In the genomic region with DNA sequence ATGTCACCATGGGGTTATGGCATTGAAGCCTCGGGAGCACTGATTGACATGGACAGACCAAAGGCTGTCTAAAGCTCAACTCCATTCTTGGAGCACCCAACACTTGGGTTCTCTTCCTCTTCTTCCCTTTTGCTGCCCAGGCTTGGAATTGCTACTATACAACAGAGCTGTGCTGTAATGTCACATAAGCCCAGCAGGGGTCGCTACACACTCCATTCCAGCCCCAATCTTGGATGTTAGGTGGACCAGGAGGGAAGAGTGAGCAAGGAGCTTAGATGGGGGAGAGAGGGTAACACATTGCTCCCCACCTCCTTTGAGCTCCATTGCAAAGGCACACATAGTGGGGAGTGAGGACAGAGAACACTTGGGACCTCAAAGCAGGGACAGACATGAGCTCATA, we compare ENCODE assay signal across 9 mouse cellular contexts. TPM values are rescaled to one million over a fixed set of nuclear protein-coding genes. Genes with fewer than 3 reads are reported as not detected.
DNase-seq lines count a peak whose midpoint lies in the region; ATAC-seq and TF ChIP-seq lines count a peak whose summit lies in the region.
"Had no signal": no experiment of that assay in that cellular context is flagged by ENCODE, and none has a peak within 500 bp of the region (broad histone marks: within the 10 kb centered on the region; RNA-seq: fewer than 3 reads in every experiment).

No protein-coding gene starts in this region.

- no peak overlapping the region for H3K27ac ChIP-seq in bone marrow, adult 2 months (ENCODE audit: control insufficient read depth, insufficient read depth, low read depth, low read length, poor library complexity)
- H3K27ac ChIP-seq: limb, embryonic 13.5 days had no signal

- TF ChIP-seq POLR2A in bone marrow, adult 2 months (IDR thresholded peaks at IDR 0.05; ENCODE audit: borderline replicate concordance, control insufficient read depth, low read depth, low read length), result no peak

- peak; percentile 23 for DNase-seq in kidney, adult 18-20 months
- DNase-seq in kidney, adult 11 months, result no peak
- DNase-seq in thymus, postnatal 0 days (ENCODE audit: low spot score), result peak; percentile 51
- DNase-seq in thymus, postnatal 14 days, result no peak
- no peak for DNase-seq in urinary bladder, postnatal 10 days (ENCODE audit: low spot score)
- no peak for DNase-seq in urinary bladder, postnatal 14 days (ENCODE audit: low spot score)

- no peaks in the 10 kb centered on the region; the same call in none of the 2 replicates for H3K4me1 ChIP-seq in bone marrow, adult 2 months (ENCODE audit: control insufficient read depth, insufficient read depth, low read length)
- H3K4me1 ChIP-seq: limb, embryonic 13.5 days had no signal

- TF ChIP-seq CTCF in bone marrow, adult 2 months (IDR thresholded peaks at IDR 0.05; ENCODE audit: control insufficient read depth, insufficient read depth, low read length), result peak; percentile 86

- WGBS in bone marrow, adult 2 months, result 10% methylated on average over 2 of the region's 2 CpGs

- ATAC-seq in megakaryocyte, adult 5-6 weeks (ENCODE audit: poor library complexity, severe bottlenecking), result peak; percentile 73

- H3K4me3 ChIP-seq in bone marrow, adult 2 months (replicated peaks; ENCODE audit: control insufficient read depth, low read depth, low read length), result no peak overlapping the region
- H3K4me3 ChIP-seq: limb, embryonic 13.5 days had no signal

RNA-seq across cellular contexts. Expression of gene Pde2a, which starts 6.2 kb away (rescaled TPM):
- 5.7 and 7.9 TPM in 2 replicates for polyA plus RNA-seq in thymus, postnatal 0 days (2015; fragmentation: Nextera tagmentation; extraction: Ambion mirVana)
- polyA plus RNA-seq in bone marrow, adult 2 months (2011; ENCODE audit: insufficient read depth, insufficient read length, low replicate concordance, missing spikeins), result 33.2 and 37.8 TPM in 2 replicates
- 35.4 and 37.5 TPM in 2 replicates for total RNA-seq in megakaryocyte, adult 5-6 weeks (2015)
- total RNA-seq in megakaryocyte, adult 5-6 weeks (2017), result 25.7 and 65.8 TPM in 2 replicates

RNA-seq across cellular contexts. Expression of gene Gm45837, which starts 17.1 kb away (rescaled TPM):
- polyA plus RNA-seq in thymus, postnatal 0 days (2015; fragmentation: Nextera tagmentation; extraction: Ambion mirVana), result 1.1 TPM in 1 of 2 replicates, not detected in the other
- polyA plus RNA-seq in bone marrow, adult 2 months (2011; ENCODE audit: insufficient read depth, insufficient read length, low replicate concordance, missing spikeins), result 5.7 and 43.8 TPM in 2 replicates
- 10.2 TPM in 1 of 2 replicates, not detected in the other for total RNA-seq in megakaryocyte, adult 5-6 weeks (2015)
- 35.6 TPM in 1 of 2 replicates, not detected in the other for total RNA-seq in megakaryocyte, adult 5-6 weeks (2017)

Comparison
In these comparisons a context has a peak if more than half of its experiments do, and no peak if none do; other contexts are left out.
1. DNase-seq: peak in kidney, adult 18-20 months (single experiment) and thymus, postnatal 0 days (single experiment); none in kidney, adult 11 months (single experiment), thymus, postnatal 14 days (single experiment), urinary bladder, postnatal 10 days (single experiment) and urinary bladder, postnatal 14 days (single experiment).